Mouse (Mus musculus): Measurements from ENCODE around the gene Nob1. TPM values are rescaled to one million over a fixed set of nuclear protein-coding genes. Genes with fewer than 3 reads are reported as not detected.

Nob1 gene
- polyA plus RNA-seq, 1 experiment from 2014 or later = 68.5 TPM

GRCm38 (mm10) chr8:107380734-107381133, 44.1 kb downstream of the Nob1 start:
- Histone ChIP-seq H3K4me2 (no peak overlapping the region), H3K27ac (replicated peaks) (no peak overlapping the region), H3K9ac (no peak overlapping the region), H3K4me1 (replicated peaks) (no peaks in the 10 kb centered on the region), H3K27me3 (no peaks in the 10 kb centered on the region), H3K9me3 (no peaks in the 10 kb centered on the region), H3K36me3 (peaks cover 28% of the 10 kb centered on the region), H3K4me3 (no peak overlapping the region)
- no peak for ATAC-seq (ENCODE audit: low read depth)
- WGBS = 96% methylated on average over 8 of the region's 8 CpGs

- H3K27ac ChIP-seq (replicated peaks) = no peak overlapping the region
- no peaks in the 10 kb centered on the region for H3K4me1 ChIP-seq (replicated peaks)
- no peaks in the 10 kb centered on the region for H3K9me3 ChIP-seq
- ATAC-seq (ENCODE audit: low read depth) = no peak
- H3K4me3 ChIP-seq = no peak overlapping the region
- no peak overlapping the region for H3K9ac ChIP-seq
- H3K27me3 ChIP-seq = no peaks in the 10 kb centered on the region
- H3K36me3 ChIP-seq = peaks cover 31% of the 10 kb centered on the region
- no peak overlapping the region for H3K4me2 ChIP-seq
- WGBS = 90% methylated on average over 3 of the region's 3 CpGs
These were observed 47.5 kb downstream of the Nob1 start for GRCm38 (mm10) chr8:107377346-107377745.

GRCm38 (mm10) chr8:107370311-107370710, 54.5 kb downstream of the Nob1 start:
- H3K9me3 ChIP-seq = no peaks in the 10 kb centered on the region
- no peak for ATAC-seq (ENCODE audit: low read depth)
- no peak overlapping the region for H3K4me2 ChIP-seq
- no peaks in the 10 kb centered on the region for H3K27me3 ChIP-seq
- H3K9ac ChIP-seq = no peak overlapping the region
- H3K27ac ChIP-seq (replicated peaks) = no peak overlapping the region
- H3K4me1 ChIP-seq (replicated peaks) = no peaks in the 10 kb centered on the region
- H3K4me3 ChIP-seq = no peak overlapping the region
- H3K36me3 ChIP-seq = peaks cover 68% of the 10 kb centered on the region
- WGBS = 81% methylated on average over 4 of the region's 4 CpGs

Other genes with a start within 250 kb of the Nob1 start
- gene Nfat5, start 131.6 kb downstream of the Nob1 start, polyA plus RNA-seq (2015; fragmentation: Nextera tagmentation; extraction: Ambion mirVana) = 13.6 and 14.3 TPM in 2 replicates
- 3.9 and 4.4 TPM in 2 replicates for gene Nqo1, start 21.8 kb downstream of the Nob1 start, polyA plus RNA-seq (2015; fragmentation: Nextera tagmentation; extraction: Ambion mirVana)
- gene Wwp2, start 11.3 kb upstream of the Nob1 start, polyA plus RNA-seq (2015; fragmentation: Nextera tagmentation; extraction: Ambion mirVana) = 41.2 and 60.3 TPM in 2 replicates
- gene Psmd7, start 163.4 kb upstream of the Nob1 start, polyA plus RNA-seq (2015; fragmentation: Nextera tagmentation; extraction: Ambion mirVana) = 259 and 285 TPM in 2 replicates